Mouse (Mus musculus) ovary, adult 10 weeks (tissue): ENCODE results near the gene Rbm14. TPM values are rescaled to one million over a fixed set of nuclear protein-coding genes. Genes with fewer than 3 reads are reported as not detected.

Experiments used
- polyA plus RNA-seq: library from polyadenylated mRNA; stranded (reverse); fragments of 350-450 nt; fragmentation: Illumina TruSeq; extraction: RNeasy Lipid Tissue Mini Kit (QIAGEN cat#74804); gene quantifications from one replicate; pipeline ENCODE4 v1.2.3, GENCODE M21; 2014

The Rbm14 gene
- polyA plus RNA-seq = 8.6 TPM

DNA sequence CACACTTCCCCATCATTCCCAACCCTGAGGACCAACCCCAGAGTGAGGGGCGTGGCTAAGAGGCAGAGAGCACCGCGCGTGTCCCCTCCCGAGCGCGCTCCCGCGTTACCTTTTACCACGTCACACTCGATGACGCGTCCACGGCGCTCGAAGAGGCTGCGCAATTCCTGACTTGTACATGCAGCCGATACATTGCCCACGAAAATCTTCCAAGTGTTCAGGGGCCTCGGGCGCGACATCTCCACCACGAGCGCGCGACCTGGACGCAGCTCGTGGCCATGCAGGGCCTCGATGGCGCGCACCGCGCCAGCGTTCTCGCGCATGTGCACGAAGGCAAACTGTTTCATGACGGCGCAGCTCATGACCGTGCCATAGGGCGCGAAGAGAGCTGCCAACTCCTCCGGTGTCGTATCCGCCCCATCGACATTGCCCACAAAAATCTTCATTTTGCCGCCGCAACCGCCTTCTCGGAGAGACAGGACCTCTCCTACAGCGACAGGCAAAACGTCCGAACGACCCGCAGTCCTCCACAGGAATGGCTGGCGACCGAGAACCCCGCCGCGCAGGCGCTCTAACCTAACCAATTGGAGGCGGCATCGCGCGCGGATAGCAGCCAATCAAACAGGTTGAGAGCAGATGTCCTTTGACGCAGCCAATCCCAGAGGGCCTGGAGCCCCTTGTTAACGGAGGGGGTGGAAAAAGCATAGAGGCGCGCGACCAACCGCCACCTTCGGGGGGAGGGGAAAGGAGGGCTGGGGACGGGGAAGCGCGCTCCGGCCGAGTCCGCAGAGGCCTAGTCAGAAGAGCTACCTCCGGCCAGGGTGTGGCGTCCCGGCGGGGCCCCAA, at the start of gene Rbm14, which contains the start of gene Gm21992:
Gene Rbm14, minus strand, starts transcription at position 572 of the 846 bp plus-strand sequence.
Gene Gm21992, minus strand, starts transcription at position 550 of the 846 bp plus-strand sequence.

DNA sequence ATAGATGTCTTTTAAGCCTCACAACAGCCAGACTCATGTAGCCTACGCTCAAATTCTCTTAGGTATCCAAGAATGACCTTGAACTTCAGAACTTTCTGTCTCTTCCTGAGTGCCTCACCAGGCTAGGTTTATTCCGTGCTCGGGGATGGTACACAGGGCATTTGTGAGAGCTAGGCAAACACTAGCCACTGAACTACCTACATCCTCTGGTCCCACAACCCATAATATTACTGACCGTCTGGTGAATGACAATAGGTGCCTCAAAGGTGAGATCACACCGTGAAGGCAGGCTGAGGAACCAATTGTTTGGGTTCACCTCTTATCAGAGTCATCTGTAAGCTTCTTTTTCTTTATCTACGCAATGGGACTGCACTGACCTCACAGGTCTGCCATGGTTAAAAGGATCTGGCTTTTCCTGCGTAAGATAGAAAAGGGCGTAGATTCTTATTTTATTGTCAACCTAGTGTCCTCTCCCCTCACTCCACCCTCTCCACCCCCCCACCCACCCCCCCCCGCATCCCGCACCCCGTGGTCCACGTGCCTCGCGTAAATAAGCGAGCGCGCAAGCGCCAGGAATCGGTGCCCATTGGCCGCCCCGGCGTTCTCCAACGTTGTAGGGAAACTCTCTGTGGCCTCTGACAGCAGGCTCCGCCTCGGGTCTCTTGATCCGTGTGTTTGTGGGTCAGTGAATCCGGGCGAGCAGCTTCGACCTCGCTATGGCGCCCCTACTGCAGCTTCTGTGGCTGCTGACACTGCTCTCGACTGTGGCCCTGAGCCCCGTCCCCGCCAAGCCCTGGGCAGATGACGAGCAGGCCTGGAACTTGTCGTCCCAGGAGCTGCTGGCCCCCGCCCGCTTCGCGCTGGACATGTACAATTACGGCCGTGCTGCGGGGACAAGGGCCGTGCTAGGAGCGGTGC, 43.4 kb upstream of the Rbm14 start, which contains the start of gene Ctsf:
Gene Ctsf, plus strand, starts transcription at position 579 of the 918 bp plus-strand sequence.

DNA sequence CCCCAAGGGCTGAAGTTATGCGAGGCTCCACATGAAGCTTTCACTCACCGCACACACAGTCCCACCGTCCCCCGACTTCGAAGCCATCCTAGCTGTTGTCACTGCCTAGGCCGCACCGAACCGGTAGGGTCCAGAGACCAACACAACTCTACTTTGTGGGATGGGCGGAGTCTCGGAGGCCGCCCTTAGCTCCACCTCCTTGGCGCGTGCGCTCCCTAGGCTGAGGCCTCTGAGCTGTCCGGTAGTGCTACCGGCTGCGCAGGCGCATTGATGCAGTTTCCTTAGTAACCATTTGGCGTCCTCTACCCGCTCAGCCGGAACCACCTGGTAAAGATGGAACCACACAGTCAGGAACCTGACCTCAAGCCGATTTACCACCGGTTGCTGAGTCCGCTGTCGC, 27.7 kb upstream of the Rbm14 start, which contains the start of the genes Ccs and Ccdc87:
Gene Ccs, minus strand, starts transcription at position 184 of the 400 bp plus-strand sequence.
Gene Ccdc87, plus strand, starts transcription at position 218 of the 400 bp plus-strand sequence.

DNA sequence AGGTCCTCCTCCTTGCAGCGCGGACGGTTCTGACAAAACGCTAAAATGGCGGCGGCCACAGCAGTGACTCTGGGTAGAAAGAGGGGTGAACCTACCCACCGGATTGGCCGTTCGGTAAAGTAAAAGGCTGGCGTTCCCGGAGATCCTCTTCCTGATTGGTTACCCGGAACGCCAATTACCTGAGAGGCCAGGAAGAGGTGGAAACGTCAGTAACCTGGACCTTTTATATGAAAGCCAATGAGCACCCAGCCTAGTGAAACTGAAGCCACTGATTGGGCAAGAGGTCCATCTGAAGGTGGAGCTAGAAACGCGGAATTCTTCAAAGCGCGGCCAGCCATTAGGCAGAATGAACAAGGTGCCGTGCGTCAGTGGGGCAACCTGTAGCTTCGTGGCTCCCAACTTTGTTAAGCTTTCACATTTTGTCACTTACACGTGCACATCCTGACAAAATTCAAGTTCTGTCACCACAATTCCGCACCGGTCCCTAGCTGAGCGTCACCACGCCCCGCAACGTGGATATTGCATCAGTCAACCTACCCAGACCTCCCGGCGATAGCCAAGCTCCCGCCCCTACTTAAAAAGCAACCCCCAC, 17.5 kb downstream of the Rbm14 start, which contains the start of gene Rbm4:
Gene Rbm4, minus strand, starts transcription at position 71 of the 592 bp plus-strand sequence.

DNA sequence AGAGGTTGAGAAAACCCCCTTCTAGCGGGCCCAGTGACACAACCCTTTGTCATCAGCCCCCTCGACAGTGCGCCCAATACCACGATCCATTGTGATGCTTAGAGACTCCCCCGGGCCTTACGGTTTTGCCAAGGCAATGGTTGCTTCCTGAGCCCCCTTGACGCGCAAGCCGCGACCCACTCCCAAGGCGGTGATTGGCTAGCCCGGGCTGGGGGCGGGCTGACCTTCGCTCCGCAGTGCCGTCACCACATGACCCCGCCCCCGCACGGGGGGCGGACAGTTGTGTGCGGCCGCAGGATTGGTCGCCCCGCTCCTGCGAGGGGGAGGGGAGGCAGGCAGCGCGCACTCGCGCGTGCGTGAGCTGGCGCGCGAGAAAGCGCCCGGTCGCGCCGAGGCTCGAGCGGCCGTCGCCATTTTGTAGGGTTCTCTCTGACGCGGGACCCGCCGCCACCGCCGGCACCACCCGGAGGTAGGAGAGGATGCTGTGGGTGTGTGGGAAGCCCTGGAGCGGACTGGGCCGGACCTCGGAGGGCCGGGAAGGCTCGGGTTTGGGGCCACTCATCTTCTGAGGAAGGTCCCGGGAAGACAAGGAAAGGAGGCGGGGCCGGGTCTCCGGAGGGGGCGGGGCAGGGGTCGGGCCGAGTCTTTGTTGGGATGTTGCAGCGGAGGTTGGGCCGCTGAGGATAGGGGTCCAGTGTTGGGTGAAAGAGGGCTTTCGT, 55.1 kb downstream of the Rbm14 start, which contains the start of gene Rbm4b:
Gene Rbm4b, plus strand, starts transcription at position 305 of the 719 bp plus-strand sequence.

Other genes starting within 250 kb of the Rbm14 start
- not detected for gene Lrfn4, start 196.0 kb downstream of the Rbm14 start, polyA plus RNA-seq
- 2.7 TPM for gene Rce1, start 186.0 kb downstream of the Rbm14 start, polyA plus RNA-seq
- gene Gm960, start 113.0 kb downstream of the Rbm14 start, polyA plus RNA-seq = not detected
- not detected for gene Sptbn2, start 100.5 kb downstream of the Rbm14 start, polyA plus RNA-seq
- gene Rbm4b, start 55.1 kb downstream of the Rbm14 start, polyA plus RNA-seq = 19.5 TPM
- 14.7 TPM for gene Rbm4, start 17.7 kb downstream of the Rbm14 start, polyA plus RNA-seq
- 1.7 TPM for gene Gm21992, start within 50 bp of the Rbm14 start, polyA plus RNA-seq
- gene Ccs, start 27.7 kb upstream of the Rbm14 start, polyA plus RNA-seq = not detected
- 0.46 TPM for gene Ccdc87, start 27.7 kb upstream of the Rbm14 start, polyA plus RNA-seq
- gene Ctsf, start 43.5 kb upstream of the Rbm14 start, polyA plus RNA-seq = 35.5 TPM
- gene Actn3, start 66.3 kb upstream of the Rbm14 start, polyA plus RNA-seq = 0.20 TPM
- gene Zdhhc24, start 67.0 kb upstream of the Rbm14 start, polyA plus RNA-seq = 19.7 TPM
- 5.8 TPM for gene Bbs1, start 95.0 kb upstream of the Rbm14 start, polyA plus RNA-seq
- gene Dpp3, start 116.7 kb upstream of the Rbm14 start, polyA plus RNA-seq = 1.7 TPM
- 1.8 TPM for gene Peli3, start 131.5 kb upstream of the Rbm14 start, polyA plus RNA-seq
- 15.6 TPM for gene Mrpl11, start 150.5 kb upstream of the Rbm14 start, polyA plus RNA-seq
- not detected for gene Npas4, start 178.7 kb upstream of the Rbm14 start, polyA plus RNA-seq
- not detected for gene Slc29a2, start 212.2 kb upstream of the Rbm14 start, polyA plus RNA-seq
- gene B4gat1, start 227.2 kb upstream of the Rbm14 start, polyA plus RNA-seq = 31.6 TPM
- gene AC124502.3, start 227.3 kb upstream of the Rbm14 start, polyA plus RNA-seq = 0.34 TPM
- not detected for gene Brms1, start 229.7 kb upstream of the Rbm14 start, polyA plus RNA-seq
- 0.17 TPM for gene Rin1, start 238.8 kb upstream of the Rbm14 start, polyA plus RNA-seq